Mouse (Mus musculus) forebrain, embryonic 16.5 days (tissue): ENCODE measurements at regions not wholly inside any gene's neighbourhood (a gene's known extent, or its start where the extent isn't known, plus 50 kb on each side); places are given as distances from the start of the nearest gene placed in this dataset.

Experiments
- ATAC-seq: fragments of 200-750 bp; cut with Nextera tagmentation; 2 replicates; pipeline ENCODE4 v1.8.0; 2017; ENCODE audit warnings: mild to moderate bottlenecking, moderate library complexity
- H3K27ac ChIP-seq: fragments of 300-500 bp; sonication (generic); 2 replicates; pipeline ENCODE4 v1.5.1; 2014; ENCODE audit warnings: low read length, control low read depth
- H3K27me3 ChIP-seq: fragments of 300-500 bp; sonication (generic); replicated peaks from 2 replicates; pipeline ENCODE4 v1.6.1; 2014; ENCODE audit warnings: low read length; ENCODE audit not compliant: control insufficient read depth, insufficient read depth
- H3K36me3 ChIP-seq: fragments of 300-500 bp; sonication (generic); 2 replicates; pipeline ENCODE4 v1.6.1; 2014; ENCODE audit not compliant: control insufficient read depth, insufficient read depth
- H3K4me1 ChIP-seq: fragments of 300-500 bp; sonication (generic); replicated peaks from 2 replicates; pipeline ENCODE4 v1.6.1; 2014; ENCODE audit warnings: low read length; ENCODE audit not compliant: control insufficient read depth, insufficient read depth
- H3K4me2 ChIP-seq: fragments of 300-500 bp; sonication (generic); 2 replicates; pipeline ENCODE4 v1.6.1; 2014; ENCODE audit warnings: mild to moderate bottlenecking, low read length, control low read depth
- H3K4me3 ChIP-seq: fragments of 300-500 bp; sonication (generic); replicated peaks from 2 replicates; pipeline ENCODE4 v1.5.1; 2014; ENCODE audit warnings: mild to moderate bottlenecking, low read length, control low read depth
- H3K9ac ChIP-seq: fragments of 300-500 bp; sonication (generic); replicated peaks from 2 replicates; pipeline ENCODE4 v1.6.1; 2014; ENCODE audit warnings: low read depth, low read length, control low read depth
- H3K9me3 ChIP-seq: fragments of 300-500 bp; sonication (generic); 2 replicates; pipeline ENCODE4 v1.6.1; 2016; ENCODE audit warnings: low read length; ENCODE audit not compliant: control insufficient read depth
- WGBS: fragments of 180-500 bp; shearing (Covaris S2); extraction: QIAGEN DNeasy Blood & Tissue Kit; methylation state at CpG from one replicate; pipeline ENCODE4 v1.1.7; 2014; 5-methylcytosine and 5-hydroxymethylcytosine counted together

DNA sequence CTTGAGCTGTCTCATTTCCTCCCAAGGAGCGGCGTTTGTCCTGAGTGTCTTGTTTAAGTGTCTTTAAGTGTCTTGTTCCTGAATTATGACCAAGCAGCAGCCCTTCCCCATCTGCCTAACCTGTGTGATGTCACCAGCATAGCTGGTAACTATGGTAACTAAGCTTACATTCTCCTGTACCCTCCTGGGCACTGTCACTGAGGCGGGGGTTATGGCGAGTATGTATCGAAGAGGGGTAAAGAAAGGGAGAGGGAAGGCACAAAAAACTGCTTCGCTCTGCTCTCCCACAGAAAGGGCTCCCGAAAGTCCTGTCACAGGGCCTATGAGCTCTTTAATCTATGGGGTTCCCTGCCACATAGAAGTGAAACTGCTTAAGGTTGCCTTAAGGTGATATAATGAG lies 89.6 kb downstream of the Ppp4r2 start:
- no peaks in the 10 kb centered on the region for H3K27me3 ChIP-seq
- no peak overlapping the region for H3K9ac ChIP-seq
- H3K27ac ChIP-seq: no peak overlapping the region
- no peaks in the 10 kb centered on the region for H3K9me3 ChIP-seq
- no peaks in the 10 kb centered on the region for H3K36me3 ChIP-seq
- H3K4me1 ChIP-seq: peaks cover 6% of the 10 kb centered on the region; the same call in 1 of the 2 replicates
- H3K4me2 ChIP-seq: no peak overlapping the region
- no peak for ATAC-seq
- WGBS: 82% methylated on average over 7 of the region's 7 CpGs
- H3K4me3 ChIP-seq: no peak overlapping the region

DNA sequence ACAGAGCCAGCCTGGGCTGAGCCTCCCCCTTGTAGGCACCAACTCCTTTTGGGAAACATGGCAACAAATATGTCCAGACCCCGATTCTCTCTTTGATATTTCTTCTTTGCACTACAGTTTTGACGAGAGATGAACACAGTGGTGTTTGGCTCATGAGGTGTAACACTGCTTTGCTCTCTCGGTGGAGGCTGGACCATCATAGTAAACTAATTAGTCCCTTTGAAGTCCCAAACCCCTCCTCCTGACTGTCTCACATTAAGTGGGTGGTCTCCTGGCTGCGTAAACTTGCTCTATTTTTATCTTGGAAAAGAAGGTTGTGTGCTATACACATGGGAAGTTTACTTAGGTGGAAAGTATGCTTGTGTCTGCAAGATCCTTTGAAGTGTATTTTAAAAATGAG lies 90.3 kb downstream of the Ppp4r2 start:
- Histone ChIP-seq H3K4me3 (no peak overlapping the region), H3K27me3 (no peaks in the 10 kb centered on the region), H3K36me3 (no peaks in the 10 kb centered on the region), H3K4me2 (no peak overlapping the region), H3K27ac (no peak overlapping the region), H3K9me3 (no peaks in the 10 kb centered on the region), H3K4me1 (peaks cover 8% of the 10 kb centered on the region; the same call in 1 of the 2 replicates), H3K9ac (no peak overlapping the region)
- 38% methylated on average over 4 of the region's 4 CpGs for WGBS
- no peak for ATAC-seq

DNA sequence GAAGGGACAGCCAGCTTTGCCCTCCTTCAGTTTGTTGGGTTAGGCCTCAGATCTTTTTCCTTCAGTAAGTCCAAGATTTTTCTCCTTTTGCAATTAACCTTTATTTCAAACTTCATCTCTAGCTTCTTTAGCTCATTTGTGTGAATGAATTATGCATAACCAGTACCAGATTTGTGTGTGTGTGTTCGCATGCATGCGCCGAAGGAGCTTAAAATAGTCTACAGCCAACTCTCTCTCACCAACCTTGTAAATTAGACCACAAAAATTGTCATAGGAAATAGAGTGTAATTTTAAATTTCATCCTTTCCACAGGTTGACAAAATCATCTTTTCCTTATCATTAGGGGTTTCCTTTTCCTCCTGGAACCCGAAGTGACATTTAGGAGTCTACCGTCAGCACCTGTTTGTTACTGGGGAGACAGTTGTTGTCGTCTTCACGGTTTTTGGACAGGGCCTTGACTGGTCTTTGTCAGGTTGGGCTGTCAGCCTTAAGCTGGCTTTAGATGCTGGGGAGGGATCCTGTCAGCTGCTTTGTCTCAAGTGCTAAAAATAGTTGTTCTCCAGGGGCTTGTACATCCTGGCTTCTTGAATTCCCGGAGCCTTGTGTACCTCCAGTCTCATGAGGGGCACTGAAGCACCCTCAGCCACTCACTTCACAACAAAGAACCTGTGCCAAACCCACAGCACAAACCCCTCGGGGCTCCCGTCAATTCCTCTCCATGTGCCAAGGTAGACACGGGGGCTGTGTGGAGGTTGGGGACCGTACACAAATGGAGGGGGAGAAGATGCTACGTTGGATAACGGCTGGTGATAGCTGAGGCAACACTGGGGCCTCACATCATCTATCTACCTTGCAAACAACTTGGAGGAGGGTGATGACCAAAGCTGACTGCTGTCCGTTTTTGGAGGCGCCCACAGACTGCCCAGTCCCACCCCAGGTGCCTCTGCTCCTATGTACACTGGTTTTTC lies 95.7 kb downstream of the Ppp4r2 start:
- no peaks in the 10 kb centered on the region for H3K9me3 ChIP-seq
- H3K4me1 ChIP-seq: peaks cover 6% of the 10 kb centered on the region; the same call in 1 of the 2 replicates
- H3K4me3 ChIP-seq: no peak overlapping the region
- H3K4me2 ChIP-seq: no peak overlapping the region
- WGBS: 65% methylated on average over 16 of the region's 16 CpGs
- 0 out of 2 replicates have a peak overlapping the region, but pooled peaks have one; percentile 30 for H3K27ac ChIP-seq
- ATAC-seq: no peak
- no peak overlapping the region for H3K9ac ChIP-seq
- H3K36me3 ChIP-seq: no peaks in the 10 kb centered on the region
- no peaks in the 10 kb centered on the region for H3K27me3 ChIP-seq

DNA sequence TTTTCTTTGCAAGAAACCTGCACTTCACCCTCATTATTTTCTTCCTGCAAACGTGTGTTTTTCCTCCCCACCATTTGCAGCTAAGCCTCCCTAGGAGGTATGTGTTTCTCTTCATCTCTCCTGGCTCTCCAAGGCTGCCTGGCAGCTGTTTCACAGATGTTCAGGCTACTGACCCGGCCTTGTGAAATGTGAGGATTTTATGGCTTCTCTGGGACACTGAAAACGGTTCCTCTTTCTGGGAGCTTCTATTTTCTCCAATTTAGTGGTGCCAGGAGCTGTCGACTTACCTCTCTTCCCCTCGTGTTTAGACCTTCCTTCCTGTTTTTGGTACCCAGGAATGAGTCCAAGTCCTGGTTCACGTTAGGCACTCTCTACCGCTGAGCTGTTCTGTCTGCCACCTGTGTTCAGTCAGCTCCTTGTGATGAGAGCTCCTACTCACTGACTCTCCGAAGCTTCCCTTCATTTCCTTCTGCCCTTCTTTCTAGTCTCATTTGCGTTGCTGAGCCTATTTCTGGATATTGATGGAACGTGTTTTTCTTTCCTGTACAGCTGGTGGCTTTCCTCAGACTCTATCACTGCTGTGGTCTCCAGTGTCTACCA lies 96.4 kb downstream of the Ppp4r2 start:
- Histone ChIP-seq H3K36me3 (no peaks in the 10 kb centered on the region), H3K9me3 (no peaks in the 10 kb centered on the region), H3K27ac (no peak overlapping the region), H3K4me3 (no peak overlapping the region), H3K4me1 (peaks cover 6% of the 10 kb centered on the region; the same call in 1 of the 2 replicates), H3K4me2 (no peak overlapping the region), H3K9ac (no peak overlapping the region), H3K27me3 (no peaks in the 10 kb centered on the region)
- no peak for ATAC-seq
- 61% methylated on average over 10 of the region's 10 CpGs for WGBS

DNA sequence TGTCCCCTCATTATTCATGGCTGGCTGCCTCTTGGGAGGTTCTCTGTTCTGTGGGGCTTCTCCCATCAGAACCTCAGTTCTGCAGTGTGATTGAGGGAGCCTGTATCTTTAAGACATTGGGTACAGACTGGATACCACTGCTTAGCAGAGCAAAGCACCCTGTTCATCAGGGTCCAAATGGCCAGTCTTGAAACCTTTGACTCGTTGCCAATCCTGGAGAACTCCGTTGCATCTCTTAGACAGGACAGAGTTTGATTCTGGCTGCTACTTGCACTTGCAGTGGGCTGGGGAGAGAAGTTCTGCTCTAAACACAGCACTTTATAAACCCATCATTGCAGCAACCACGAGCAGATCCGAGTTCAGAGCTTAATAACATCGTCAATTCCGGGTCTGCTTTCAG lies 97.3 kb downstream of the Ppp4r2 start:
- WGBS: 90% methylated on average over 6 of the region's 6 CpGs
- Histone ChIP-seq H3K4me3 (no peak overlapping the region), H3K27ac (no peak overlapping the region), H3K9ac (no peak overlapping the region), H3K9me3 (no peaks in the 10 kb centered on the region), H3K27me3 (no peaks in the 10 kb centered on the region), H3K36me3 (no peaks in the 10 kb centered on the region), H3K4me2 (no peak overlapping the region), H3K4me1 (peaks cover 6% of the 10 kb centered on the region; the same call in 1 of the 2 replicates)
- ATAC-seq: no peak

DNA sequence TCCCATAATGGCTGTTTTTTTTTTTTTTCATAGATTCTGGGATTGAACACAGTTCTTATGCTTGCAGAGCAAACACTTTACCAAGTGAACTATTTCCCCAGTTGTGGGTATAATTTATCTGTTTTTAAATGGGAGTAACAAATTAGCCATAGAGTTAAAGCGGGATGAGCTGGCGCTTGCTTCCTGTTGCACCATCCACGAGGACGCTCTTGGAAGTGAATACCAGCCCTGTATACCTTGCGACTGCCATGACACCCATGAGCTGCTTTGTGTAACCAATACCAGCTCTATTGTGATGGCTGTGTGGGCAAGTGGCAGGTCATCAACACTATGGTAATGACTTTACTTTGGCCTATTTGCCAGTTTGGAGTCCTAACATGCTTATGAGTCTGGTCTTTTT lies 101.0 kb downstream of the Ppp4r2 start:
- Histone ChIP-seq H3K27me3 (no peaks in the 10 kb centered on the region), H3K27ac (no peak overlapping the region), H3K4me1 (no peaks in the 10 kb centered on the region), H3K4me2 (no peak overlapping the region), H3K4me3 (no peak overlapping the region), H3K9me3 (no peaks in the 10 kb centered on the region), H3K9ac (no peak overlapping the region), H3K36me3 (no peaks in the 10 kb centered on the region)
- WGBS: 86% methylated on average over 5 of the region's 5 CpGs
- no peak for ATAC-seq

DNA sequence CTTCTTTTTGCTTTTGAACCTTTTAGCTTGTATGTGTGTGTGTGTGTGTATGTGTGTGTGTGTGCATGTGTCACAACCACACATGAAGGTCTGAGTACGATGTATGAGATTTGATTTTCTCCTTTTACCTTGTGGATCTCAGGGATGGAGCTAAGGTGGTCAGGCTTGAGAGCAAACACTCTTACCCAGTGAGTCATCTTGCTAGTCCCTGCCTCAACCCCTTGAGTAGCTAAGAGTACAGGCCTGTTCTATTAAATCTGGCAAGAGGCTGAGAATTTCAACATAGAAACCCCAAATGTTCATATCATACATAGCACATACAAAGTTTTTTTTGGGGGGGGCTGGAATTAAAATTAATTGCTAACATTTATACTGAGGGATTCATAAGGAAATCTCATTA lies 104.4 kb downstream of the Ppp4r2 start:
- no peak for ATAC-seq
- 94% methylated on average over 1 of the region's 1 CpGs for WGBS
- no peak overlapping the region for H3K4me3 ChIP-seq
- H3K27me3 ChIP-seq: no peaks in the 10 kb centered on the region
- no peak overlapping the region for H3K9ac ChIP-seq
- no peak overlapping the region for H3K4me2 ChIP-seq
- no peak overlapping the region for H3K27ac ChIP-seq
- H3K36me3 ChIP-seq: no peaks in the 10 kb centered on the region
- no peaks in the 10 kb centered on the region for H3K9me3 ChIP-seq
- H3K4me1 ChIP-seq: no peaks in the 10 kb centered on the region

DNA sequence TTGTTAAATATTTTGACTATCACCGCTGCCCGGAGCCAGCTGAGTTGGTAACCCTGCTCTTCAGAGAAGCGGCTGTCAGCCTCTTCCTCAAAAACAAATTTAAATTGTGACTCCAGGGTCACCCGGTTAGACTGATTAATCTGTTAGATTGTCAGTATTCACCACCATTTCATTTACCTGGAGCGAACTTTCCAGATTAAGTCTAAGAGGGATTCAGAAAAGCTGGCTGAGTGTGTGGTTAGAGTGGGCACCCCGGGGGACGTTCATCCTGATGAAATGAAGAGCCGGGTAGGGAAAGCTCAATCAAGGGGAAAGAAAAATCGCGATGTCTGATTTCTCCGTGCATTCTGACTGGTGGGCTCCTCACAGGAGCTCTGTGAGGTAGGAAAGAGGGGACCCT lies 105.0 kb downstream of the Ppp4r2 start:
- Histone ChIP-seq H3K9ac (no peak overlapping the region), H3K4me3 (no peak overlapping the region), H3K4me2 (no peak overlapping the region), H3K27ac (no peak overlapping the region), H3K9me3 (no peaks in the 10 kb centered on the region), H3K4me1 (no peaks in the 10 kb centered on the region), H3K36me3 (no peaks in the 10 kb centered on the region), H3K27me3 (no peaks in the 10 kb centered on the region)
- ATAC-seq: no peak
- 68% methylated on average over 11 of the region's 11 CpGs for WGBS

DNA sequence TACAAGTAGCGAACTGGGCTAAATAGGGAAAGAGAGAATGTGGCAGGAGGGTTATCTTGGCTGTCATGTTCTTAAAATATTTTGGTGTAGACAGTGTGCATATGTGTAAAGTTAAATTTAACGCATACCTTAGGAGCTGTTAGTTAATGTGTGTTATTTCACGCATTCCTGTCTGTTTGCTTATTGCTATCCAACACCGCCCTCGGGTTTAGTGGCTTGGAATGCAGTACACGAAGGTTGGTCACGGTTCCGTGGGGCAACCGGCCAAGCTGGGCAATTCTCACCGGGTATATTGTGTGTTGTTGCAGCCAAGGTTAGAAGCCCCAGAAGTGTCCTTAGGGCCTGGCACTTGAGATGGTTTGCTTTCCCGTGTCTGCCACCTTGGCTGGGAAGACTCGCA lies 105.6 kb downstream of the Ppp4r2 start:
- WGBS: 79% methylated on average over 12 of the region's 12 CpGs
- no peak overlapping the region for H3K4me2 ChIP-seq
- no peaks in the 10 kb centered on the region for H3K36me3 ChIP-seq
- no peak overlapping the region for H3K27ac ChIP-seq
- no peaks in the 10 kb centered on the region for H3K9me3 ChIP-seq
- no peak overlapping the region for H3K4me3 ChIP-seq
- no peaks in the 10 kb centered on the region for H3K27me3 ChIP-seq
- H3K9ac ChIP-seq: no peak overlapping the region
- no peaks in the 10 kb centered on the region for H3K4me1 ChIP-seq
- ATAC-seq: no peak
